Mouse (Mus musculus): ENCODE results near the gene Plekha6. TPM values are rescaled to one million over a fixed set of nuclear protein-coding genes. Genes with fewer than 3 reads are reported as not detected.
A peak's percentile ranks its signal among the peaks of the same experiment; 100 is the strongest.

The Plekha6 gene
- polyA plus RNA-seq, 1 experiment from 2014 or later, result 17.2 TPM

DNA sequence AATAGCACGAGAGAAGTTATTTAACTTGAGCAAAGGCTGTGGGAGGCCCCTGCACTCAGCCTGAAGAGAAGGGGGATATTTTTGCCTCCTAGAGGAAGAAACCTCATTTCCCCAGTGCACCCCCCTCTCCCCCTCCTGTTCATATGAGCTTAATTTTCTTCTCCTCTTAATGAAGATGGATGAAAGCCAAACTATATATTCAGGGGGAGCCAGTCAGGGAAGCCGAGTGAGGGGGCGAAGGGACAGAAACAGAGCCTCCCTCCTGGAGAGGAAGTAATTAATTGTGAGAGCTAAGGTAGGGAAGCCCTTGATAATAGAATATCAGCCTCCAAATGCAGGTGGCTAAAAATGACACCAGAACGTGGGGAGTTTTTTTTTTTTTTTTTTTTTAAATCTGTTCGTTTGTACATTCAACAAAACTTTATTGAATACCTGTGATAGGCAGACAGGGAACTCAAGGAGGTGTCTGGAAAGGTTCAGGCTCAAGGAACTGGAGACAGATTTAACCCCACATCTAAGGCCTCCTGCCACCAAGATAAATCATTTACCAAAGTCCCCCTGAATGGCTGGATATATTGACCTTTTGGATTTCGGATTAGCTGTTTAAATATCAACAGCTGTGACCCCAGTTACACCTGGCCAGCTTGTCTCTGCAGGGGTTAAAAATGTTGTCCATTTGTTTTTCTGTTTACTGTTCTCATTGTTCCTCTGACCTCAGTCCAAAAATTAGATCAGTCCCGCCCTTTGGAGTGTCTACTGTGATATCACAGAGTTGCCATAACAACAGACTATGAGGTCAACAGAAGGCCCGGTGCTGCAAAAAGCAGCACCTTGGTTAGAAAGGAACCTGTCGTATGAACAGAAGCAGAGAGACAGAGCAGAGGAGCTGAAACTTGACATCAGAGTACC, 91.1 kb downstream of the Plekha6 start:
- H3K27me3 ChIP-seq, result no peaks in the 10 kb centered on the region
- H3K36me3 ChIP-seq, result no peaks in the 10 kb centered on the region
- H3K9me3 ChIP-seq, result no peaks in the 10 kb centered on the region
- no peak overlapping the region for H3K9ac ChIP-seq
- H3K4me3 ChIP-seq, result no peak overlapping the region
- H3K4me1 ChIP-seq (replicated peaks), result peaks cover 66% of the 10 kb centered on the region
- peak overlapping the region; percentile 14; the same call in 1 of the 2 replicates for H3K4me2 ChIP-seq
- ATAC-seq (ENCODE audit: low FRiP score, low read depth), result peak; percentile 37; the same call in 1 of the 2 replicates
- WGBS, result 36% methylated on average over 9 of the region's 9 CpGs
- peak overlapping the region; percentile 52 for H3K27ac ChIP-seq (replicated peaks)

DNA sequence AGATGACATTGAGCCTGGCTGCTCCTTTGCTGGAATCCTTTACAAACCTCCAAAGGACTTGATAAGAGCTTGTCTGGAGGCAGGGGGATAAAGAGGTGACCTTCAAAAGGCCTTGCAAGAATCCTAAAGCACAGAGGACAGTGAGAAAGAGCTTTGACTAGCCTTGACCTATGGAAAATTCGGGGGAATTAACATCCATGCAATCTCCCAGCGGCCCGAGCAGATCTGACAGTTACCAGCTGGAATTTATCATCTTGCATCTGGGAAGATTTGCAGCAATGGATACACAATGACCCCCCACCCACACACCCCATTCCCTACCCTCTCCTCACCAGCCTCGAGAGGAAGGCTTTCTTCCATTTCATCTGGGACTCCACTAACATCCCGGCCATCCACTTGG, 91.8 kb downstream of the Plekha6 start:
- Histone ChIP-seq H3K4me1 (replicated peaks) (peaks cover 64% of the 10 kb centered on the region), H3K27ac (replicated peaks) (peak overlapping the region; percentile 52)
- no peak for ATAC-seq (ENCODE audit: low FRiP score, low read depth)

DNA sequence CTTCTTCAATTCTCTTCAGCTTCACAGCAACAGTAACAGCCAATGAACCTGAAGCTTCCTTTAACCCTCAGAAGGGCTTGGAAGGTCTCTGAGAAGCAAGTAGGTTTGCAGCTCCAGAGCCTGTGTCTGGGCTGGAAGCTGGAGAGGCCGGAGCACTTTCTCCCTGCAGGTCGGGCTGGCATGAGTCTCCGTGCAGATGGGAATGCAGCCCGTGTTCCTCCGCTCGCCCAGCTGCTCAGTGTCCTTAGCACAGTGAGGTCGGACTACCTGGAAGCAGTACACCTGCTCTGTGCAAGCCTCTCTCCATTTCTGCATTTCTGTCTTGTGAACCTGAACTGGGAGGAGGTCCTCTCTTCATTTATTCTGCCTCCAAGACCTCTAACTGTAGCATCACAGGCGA, 92.3 kb downstream of the Plekha6 start:
- no peak overlapping the region for H3K4me2 ChIP-seq
- WGBS, result 64% methylated on average over 8 of the region's 8 CpGs
- H3K4me3 ChIP-seq, result no peak overlapping the region
- peaks cover 58% of the 10 kb centered on the region for H3K4me1 ChIP-seq (replicated peaks)
- ATAC-seq (ENCODE audit: low FRiP score, low read depth), result no peak
- H3K9ac ChIP-seq, result no peak overlapping the region
- H3K9me3 ChIP-seq, result no peaks in the 10 kb centered on the region
- H3K36me3 ChIP-seq, result 0 out of 2 replicates have a peak, but pooled peaks cover 5% of the 10 kb centered on the region
- H3K27me3 ChIP-seq, result no peaks in the 10 kb centered on the region
- H3K27ac ChIP-seq (replicated peaks), result peak overlapping the region; percentile 52

More for the DNA sequence above, 91.8 kb downstream of the Plekha6 start:
- Histone ChIP-seq H3K9ac (no peak overlapping the region), H3K27me3 (no peaks in the 10 kb centered on the region), H3K4me2 (no peak overlapping the region), H3K9me3 (no peaks in the 10 kb centered on the region), H3K36me3 (0 out of 2 replicates have a peak, but pooled peaks cover 2% of the 10 kb centered on the region), H3K4me3 (no peak overlapping the region)
- 41% methylated on average over 5 of the region's 5 CpGs for WGBS

DNA sequence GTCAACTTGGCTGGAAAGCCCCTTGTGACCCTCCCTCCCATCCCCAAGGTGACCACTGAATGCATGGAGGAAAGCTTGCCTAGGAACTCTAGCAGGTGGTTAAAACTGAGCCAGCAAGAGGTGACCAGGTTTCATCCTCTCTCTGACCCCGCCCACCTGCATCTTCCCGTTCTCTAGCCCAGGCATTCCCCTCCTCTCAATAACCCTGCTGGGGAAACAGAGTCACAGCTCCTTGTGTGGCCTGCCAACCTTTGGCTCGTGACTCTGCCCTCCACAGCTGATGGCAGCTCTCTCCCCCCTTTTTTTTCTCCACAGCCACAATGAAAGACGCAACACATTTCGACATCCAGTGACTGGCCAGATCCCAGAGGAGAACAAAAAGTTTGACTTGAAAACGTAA, 94.7 kb downstream of the Plekha6 start:
- Histone ChIP-seq H3K4me1 (replicated peaks) (peaks cover 40% of the 10 kb centered on the region), H3K27ac (replicated peaks) (no peak overlapping the region), H3K27me3 (no peaks in the 10 kb centered on the region), H3K4me3 (no peak overlapping the region), H3K36me3 (0 out of 2 replicates have a peak, but pooled peaks cover 5% of the 10 kb centered on the region), H3K4me2 (no peak overlapping the region), H3K9ac (no peak overlapping the region), H3K9me3 (no peaks in the 10 kb centered on the region)
- WGBS, result 62% methylated on average over 6 of the region's 6 CpGs
- no peak for ATAC-seq (ENCODE audit: low FRiP score, low read depth)

DNA sequence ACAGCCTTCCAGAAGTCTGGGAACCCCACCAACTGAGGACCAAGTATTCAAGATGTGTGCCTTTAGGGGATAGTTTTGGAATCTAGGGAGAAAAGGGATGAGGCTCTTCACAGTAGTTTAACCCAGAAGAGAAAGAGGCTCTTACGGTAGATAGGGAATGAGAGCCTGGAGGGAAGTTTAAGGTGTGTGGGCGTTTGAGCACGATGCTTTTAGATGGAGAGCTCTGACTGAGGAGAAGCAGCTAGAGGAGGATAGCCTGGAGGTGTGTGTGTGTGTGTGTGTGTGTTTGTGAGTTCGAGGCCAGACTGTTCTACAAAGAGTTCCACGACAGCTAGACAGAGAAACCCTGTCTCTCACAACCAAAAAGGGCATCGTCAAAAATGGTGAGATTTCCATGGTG, 98.6 kb downstream of the Plekha6 start:
- H3K27me3 ChIP-seq, result no peaks in the 10 kb centered on the region
- H3K9ac ChIP-seq, result no peak overlapping the region
- no peak overlapping the region for H3K4me3 ChIP-seq
- H3K4me2 ChIP-seq, result no peak overlapping the region
- 0 out of 2 replicates have a peak, but pooled peaks cover 5% of the 10 kb centered on the region for H3K36me3 ChIP-seq
- no peaks in the 10 kb centered on the region for H3K9me3 ChIP-seq
- 89% methylated on average over 6 of the region's 6 CpGs for WGBS
- peaks cover 29% of the 10 kb centered on the region for H3K4me1 ChIP-seq (replicated peaks)
- no peak overlapping the region for H3K27ac ChIP-seq (replicated peaks)
- no peak for ATAC-seq (ENCODE audit: low FRiP score, low read depth)

DNA sequence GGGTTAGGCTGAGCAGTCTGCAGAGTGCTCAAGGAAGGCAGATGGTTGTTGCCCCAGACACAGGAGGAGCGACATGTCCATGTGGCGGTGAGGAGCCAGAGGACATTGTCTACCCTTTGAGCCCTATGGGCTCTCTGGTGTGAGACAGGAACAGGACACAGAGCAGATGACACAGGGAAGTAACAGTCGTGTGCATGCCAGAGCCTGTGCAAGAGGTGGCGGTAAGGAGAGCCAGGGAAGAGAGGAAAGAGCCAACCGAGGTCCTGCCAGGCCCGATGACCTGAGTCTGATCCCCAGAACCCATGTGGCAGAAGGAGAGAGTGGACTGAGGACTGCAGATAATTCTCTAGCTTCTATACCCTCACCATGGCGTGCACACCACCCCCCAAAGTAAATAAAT, 99.1 kb downstream of the Plekha6 start:
- 84% methylated on average over 7 of the region's 7 CpGs for WGBS
- no peak overlapping the region for H3K4me3 ChIP-seq
- peaks cover 30% of the 10 kb centered on the region for H3K4me1 ChIP-seq (replicated peaks)
- H3K27ac ChIP-seq (replicated peaks), result no peak overlapping the region
- H3K36me3 ChIP-seq, result 0 out of 2 replicates have a peak, but pooled peaks cover 5% of the 10 kb centered on the region
- no peak overlapping the region for H3K9ac ChIP-seq
- no peaks in the 10 kb centered on the region for H3K9me3 ChIP-seq
- no peak overlapping the region for H3K4me2 ChIP-seq
- H3K27me3 ChIP-seq, result no peaks in the 10 kb centered on the region
- ATAC-seq (ENCODE audit: low FRiP score, low read depth), result no peak

DNA sequence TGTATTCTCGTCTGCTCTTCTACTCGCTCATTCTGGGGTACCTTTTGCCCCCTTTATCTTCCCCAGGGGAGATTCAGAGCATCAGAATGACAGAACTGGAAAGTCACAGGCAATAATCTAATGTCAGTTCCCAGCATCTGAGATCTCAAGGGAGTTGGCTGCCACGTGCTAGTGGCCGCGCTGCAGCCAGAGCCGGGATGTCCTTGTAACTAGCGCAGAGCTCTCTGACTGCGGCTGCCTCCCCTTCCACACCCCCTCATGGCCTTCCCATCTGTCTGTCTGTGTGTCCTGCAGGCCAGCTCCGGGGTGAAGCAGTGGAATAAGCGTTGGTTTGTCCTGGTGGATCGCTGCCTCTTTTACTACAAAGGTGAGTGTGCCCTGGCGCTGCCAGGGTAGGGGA, 100.4 kb downstream of the Plekha6 start:
- 0 out of 2 replicates have a peak, but pooled peaks cover 5% of the 10 kb centered on the region for H3K36me3 ChIP-seq
- WGBS, result 39% methylated on average over 12 of the region's 12 CpGs

DNA sequence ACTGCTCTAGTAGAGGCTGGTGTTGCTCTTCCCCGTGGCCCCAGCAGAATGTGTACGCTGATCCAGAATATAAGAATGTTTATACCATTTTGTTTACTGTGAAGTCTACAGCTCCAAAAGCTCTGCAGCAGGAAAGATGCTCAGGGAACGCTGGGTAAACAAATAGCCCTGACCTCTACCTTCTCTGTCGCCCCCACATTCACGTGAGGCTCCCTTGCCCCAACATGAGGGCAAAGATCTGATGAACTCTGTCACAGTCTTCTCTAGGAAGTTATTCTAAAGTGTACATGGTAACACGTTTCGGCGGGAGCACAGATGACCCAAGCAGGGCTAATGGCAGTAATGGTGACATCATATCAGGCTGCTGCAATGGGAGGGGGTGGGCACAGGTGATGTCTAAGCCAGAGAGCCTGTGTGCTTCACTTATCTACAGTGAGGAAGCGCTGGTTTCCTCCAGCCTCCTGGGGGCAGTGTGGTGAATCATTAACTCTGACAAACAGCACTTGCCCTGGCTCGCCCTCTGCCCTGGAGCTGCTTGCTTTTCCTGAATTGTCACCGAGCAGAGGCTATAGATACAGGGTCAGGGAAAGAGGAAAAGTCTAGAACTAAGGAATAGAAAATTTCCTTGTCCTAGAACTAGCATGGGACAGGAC, 101.2 kb downstream of the Plekha6 start:
- 0 out of 2 replicates have a peak, but pooled peaks cover 5% of the 10 kb centered on the region for H3K36me3 ChIP-seq
- whole genome bisulfite sequencing, result 57% methylated on average over 11 of the region's 11 CpGs
- H3K4me3 ChIP-seq, result no peak overlapping the region
- H3K4me1 ChIP-seq (replicated peaks), result peaks cover 36% of the 10 kb centered on the region
- no peak overlapping the region for H3K27ac ChIP-seq (replicated peaks)
- no peaks in the 10 kb centered on the region for H3K9me3 ChIP-seq
- no peak for ATAC-seq (ENCODE audit: low FRiP score, low read depth)
- H3K4me2 ChIP-seq, result no peak overlapping the region
- H3K27me3 ChIP-seq, result no peaks in the 10 kb centered on the region
- no peak overlapping the region for H3K9ac ChIP-seq

More for the DNA sequence above, 100.4 kb downstream of the Plekha6 start:
- no peak overlapping the region for H3K4me3 ChIP-seq
- H3K4me1 ChIP-seq (replicated peaks), result peaks cover 36% of the 10 kb centered on the region
- H3K27ac ChIP-seq (replicated peaks), result no peak overlapping the region
- no peaks in the 10 kb centered on the region for H3K27me3 ChIP-seq
- H3K9ac ChIP-seq, result no peak overlapping the region
- ATAC-seq (ENCODE audit: low FRiP score, low read depth), result no peak
- H3K4me2 ChIP-seq, result no peak overlapping the region
- no peaks in the 10 kb centered on the region for H3K9me3 ChIP-seq

DNA sequence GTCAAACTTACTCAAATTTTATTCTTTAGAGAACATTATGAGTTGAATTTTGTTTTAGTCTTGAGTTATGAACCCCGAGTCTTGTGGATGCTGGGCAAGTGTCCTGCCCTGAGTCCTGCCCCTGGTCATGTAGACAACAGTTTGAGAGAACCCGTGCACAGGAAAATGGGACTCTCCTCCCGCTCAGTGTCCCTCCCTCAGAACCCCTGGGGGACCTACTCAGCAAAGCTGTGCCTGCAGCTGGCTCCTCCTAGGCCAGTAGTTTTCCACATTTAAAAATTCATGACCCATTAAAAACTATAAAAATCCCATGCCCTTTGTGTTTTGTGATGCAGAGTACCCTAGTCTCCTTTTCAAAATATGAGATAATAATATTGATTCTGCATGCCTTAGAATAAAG, 103.1 kb downstream of the Plekha6 start:
- H3K36me3 ChIP-seq, result peaks cover 11% of the 10 kb centered on the region
- WGBS, result 34% methylated on average over 3 of the region's 3 CpGs
- ATAC-seq (ENCODE audit: low FRiP score, low read depth), result no peak
- H3K9me3 ChIP-seq, result no peaks in the 10 kb centered on the region
- no peak overlapping the region for H3K9ac ChIP-seq
- no peak overlapping the region for H3K4me3 ChIP-seq
- H3K27me3 ChIP-seq, result no peaks in the 10 kb centered on the region
- peaks cover 36% of the 10 kb centered on the region for H3K4me1 ChIP-seq (replicated peaks)
- H3K4me2 ChIP-seq, result no peak overlapping the region
- H3K27ac ChIP-seq (replicated peaks), result no peak overlapping the region

DNA sequence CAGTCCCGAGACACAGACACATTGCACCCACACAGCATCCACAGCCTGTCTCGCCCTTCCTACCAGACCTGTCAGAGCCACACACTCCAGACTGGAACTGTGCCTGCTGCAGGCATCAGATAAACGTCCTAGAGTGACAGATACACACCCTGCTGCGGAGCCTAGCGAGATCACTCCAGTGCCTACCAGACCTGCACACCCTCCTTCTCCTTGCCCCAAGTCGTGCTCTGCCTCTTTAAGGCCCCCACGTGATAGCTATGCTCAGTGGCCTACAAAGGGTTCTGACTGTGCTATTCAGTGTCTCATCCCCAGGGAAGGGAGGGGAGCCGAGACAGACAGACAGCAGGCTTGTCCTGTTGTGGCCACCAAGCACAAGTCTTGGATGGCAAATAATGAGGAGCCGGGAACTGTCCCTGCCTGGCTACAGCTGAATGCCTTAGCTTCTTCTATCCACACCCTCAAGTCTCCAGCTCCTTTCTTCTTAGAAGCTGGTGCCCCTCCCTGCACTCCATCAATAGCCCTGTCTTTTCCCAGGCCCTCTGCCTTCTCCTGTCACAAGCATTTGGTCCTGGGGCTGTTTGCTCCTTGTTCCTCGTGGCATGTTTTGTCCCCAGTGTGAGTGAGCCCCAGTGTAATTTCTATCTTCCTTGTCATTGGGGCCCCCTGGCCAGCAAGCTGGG, 103.9 kb downstream of the Plekha6 start:
- no peaks in the 10 kb centered on the region for H3K9me3 ChIP-seq
- 13% methylated on average over 10 of the region's 10 CpGs for WGBS
- ATAC-seq (ENCODE audit: low FRiP score, low read depth), result peak; percentile 70; the same call in 1 of the 2 replicates
- no peak overlapping the region for H3K4me3 ChIP-seq
- no peak overlapping the region for H3K9ac ChIP-seq
- H3K27ac ChIP-seq (replicated peaks), result peak overlapping the region; percentile 61
- peaks cover 36% of the 10 kb centered on the region for H3K4me1 ChIP-seq (replicated peaks)
- H3K27me3 ChIP-seq, result no peaks in the 10 kb centered on the region
- no peak overlapping the region for H3K4me2 ChIP-seq
- peaks cover 15% of the 10 kb centered on the region for H3K36me3 ChIP-seq

DNA sequence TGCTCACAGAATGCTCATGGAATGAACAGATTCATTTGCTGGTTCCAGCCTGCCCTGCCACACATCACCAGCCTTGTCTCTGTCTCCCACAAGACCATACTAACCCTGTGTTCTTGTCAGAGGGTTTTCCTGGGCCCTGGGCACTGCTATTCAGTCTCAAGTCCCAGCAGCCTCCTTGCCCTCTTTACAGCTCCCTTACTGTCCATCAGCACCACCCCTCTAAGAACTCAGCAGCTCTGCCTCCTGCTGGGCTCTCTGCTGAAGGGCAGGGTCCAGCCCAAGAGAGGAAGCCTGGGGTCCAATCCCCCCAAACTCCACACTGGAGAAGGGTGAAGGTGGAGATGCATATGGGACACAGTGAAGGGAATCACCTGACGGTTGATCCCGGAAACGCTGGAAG, 104.5 kb downstream of the Plekha6 start:
- H3K9ac ChIP-seq, result no peak overlapping the region
- peaks cover 15% of the 10 kb centered on the region for H3K36me3 ChIP-seq
- no peaks in the 10 kb centered on the region for H3K9me3 ChIP-seq
- no peak for ATAC-seq (ENCODE audit: low FRiP score, low read depth)
- H3K4me3 ChIP-seq, result no peak overlapping the region
- H3K27me3 ChIP-seq, result no peaks in the 10 kb centered on the region
- no peak overlapping the region for H3K4me2 ChIP-seq
- H3K4me1 ChIP-seq (replicated peaks), result peaks cover 36% of the 10 kb centered on the region
- WGBS, result 77% methylated on average over 3 of the region's 3 CpGs
- peak overlapping the region; percentile 61 for H3K27ac ChIP-seq (replicated peaks)
